Mouse (Mus musculus) spleen, postnatal 36 days (tissue): ENCODE results near the gene Smad1.

Source experiments
- DNase-seq, 2 experiments: peaks; one replicate each; pipeline ENCODE4 v3.0.0; 2022; ENCODE audit warnings: low spot score in 2 of 2, mixed read lengths in 1 of 2

Smad1 gene

DNA sequence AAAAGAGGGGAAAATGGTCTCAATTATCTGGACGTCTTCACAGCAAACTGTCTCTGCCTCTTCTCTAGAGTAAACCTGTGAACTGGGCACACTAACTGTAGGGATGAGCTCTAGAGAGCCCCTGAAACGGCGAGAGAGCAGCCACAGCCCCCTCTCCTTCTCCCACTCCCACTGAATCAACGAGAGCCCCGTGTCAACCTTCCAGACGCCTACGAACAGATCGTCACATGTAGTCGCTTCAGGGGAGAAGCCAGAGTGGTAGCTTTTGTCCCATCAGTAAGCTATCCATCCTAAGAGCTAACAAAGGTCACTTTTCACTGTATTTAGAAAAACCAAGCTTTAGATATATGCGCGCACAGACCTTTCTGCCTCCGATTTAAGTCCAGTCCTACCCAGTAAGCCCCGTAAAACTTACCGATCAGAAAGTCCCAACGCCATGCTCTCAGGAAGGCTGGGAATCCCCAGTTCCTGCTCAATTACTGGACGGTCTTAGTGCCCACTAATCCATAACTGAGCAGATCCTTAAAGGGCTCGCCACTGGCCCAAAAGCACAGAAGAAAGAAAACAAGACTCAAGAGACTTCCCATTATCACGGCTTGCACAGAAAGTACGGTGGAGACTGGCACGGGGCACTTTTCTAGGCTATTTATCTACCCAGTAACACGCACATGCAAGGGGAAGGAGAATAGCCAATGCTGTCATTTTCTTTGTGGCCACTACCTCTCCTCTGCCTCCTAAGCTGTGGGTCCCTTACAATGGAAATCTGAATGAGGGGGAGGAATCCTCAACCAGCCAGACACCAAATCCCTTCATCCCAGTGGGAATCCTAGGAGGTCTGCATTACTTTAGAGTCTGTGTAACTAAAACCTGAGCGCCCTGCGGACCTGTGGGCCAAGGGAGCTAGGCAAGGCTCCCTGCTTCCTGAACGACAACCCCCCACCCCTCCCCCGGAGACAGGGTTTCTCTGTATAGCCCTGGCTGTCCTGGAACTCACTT lies 14.7 kb downstream of the Smad1 start:
- no peak for DNase-seq

DNA sequence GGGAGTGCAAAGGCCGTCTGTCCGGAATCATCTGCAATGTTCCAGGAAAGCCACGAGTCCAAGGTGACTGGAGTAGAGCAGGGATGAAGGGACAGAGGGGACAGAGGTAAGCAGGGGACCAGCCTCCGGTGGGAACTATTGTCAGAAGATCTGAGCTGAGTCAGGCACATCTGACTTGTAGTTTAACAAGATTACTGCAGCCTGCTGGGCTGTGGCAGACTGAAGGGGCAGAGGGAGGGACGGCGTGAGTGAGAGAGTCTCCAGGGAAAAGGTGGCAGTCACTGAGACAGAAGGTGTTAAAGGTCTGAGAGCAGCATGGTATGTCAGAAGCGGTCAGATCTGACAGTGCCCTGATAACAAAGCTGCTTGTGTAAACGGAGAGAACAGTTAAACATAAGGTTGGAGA lies 16.5 kb downstream of the Smad1 start:
- peak in 1 of 2 experiments; percentile 15 for DNase-seq

DNA sequence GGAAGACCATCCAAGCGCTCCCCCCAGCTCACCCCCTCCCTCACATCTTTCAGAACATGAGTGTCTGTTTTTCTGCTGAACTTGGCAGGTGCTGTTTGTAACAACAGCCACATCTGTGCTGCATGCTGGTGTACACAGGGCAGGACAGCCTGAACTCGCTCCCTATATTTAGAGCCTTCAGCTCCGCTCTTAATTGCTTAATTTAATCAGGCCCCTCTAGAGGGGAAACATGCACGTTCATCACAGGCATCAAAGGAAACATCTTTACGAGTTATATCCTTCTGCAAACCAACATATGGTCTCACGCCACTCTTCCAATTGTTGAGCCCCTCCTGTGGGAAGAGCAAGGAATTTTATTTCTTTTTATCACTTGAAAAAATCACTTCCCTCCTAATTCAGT lies 17.5 kb downstream of the Smad1 start:
- no peak for DNase-seq

DNA sequence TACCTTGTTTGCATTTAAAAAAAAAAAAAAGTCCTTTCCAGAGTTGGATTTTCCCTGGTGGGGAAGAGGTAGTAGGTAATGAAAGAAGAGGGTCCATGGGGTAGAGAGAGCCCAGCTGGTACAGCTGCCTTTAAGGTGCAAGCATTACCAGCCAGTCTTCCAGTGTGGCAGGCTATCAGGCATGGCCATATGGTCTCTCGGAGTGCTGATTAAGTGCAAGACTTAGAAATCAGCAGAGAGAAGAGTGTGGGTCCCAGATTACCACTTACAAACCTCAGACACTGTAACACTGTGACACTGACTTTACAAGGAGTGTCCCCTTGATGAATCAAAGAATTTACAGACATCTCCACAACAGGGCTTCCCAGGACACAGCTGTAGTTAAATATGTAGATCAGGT lies 18.9 kb downstream of the Smad1 start:
- DNase-seq: peak; percentile 20 to 35

DNA sequence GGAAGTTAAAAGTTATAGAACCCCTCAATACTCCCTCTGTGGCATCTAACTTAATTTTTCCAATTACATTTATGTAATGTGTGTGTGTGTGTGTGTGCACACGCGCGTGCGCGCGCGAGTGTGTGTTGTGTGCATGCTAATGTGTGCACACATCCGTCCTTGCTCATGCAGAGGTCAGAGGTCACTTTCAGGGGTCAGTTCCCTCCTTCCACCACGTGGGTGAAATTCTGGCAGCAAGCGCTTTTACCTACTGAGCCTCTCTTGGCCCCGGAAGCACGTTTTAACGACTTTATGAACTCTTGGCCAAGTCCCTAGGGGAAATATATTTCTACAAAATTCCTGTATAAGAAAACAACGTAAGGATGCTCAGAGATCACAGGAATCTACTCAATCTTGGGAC lies 19.3 kb downstream of the Smad1 start:
- DNase-seq: no peak

DNA sequence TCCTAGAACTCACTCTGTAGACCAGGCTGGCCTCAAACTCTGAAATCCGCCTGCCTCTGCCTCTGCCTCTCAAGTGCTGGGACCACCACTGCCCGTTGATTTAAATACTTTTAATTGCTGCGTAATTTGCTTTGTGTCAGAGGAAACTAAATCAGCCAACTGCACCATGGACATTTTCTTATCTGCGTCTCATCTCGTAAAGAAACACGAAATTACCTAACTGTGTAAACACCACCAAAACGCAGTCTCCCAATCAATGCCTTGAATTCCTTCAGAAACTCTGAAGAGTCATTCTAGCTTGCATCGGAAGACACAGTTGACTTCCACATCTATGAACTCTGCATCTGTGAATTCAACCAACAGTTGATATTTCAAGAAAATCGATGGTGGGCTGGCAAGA lies 22.7 kb downstream of the Smad1 start:
- DNase-seq: no peak

DNA sequence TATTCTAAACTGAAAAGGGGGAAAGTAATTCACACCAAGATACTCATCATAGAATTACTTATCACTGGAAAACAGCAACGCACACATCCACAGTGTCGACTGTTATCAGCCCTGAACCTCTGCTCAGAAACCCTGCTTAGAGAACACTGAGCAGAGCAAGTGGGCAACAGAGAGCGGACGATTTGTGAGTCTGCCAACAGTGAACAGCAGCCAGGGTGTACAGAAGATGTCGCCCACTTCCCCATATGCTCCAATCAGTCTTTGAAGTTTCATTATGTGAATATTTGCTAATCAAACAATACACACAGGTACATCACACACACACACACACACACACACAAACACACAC lies 23.6 kb downstream of the Smad1 start:
- DNase-seq: peak in 1 of 2 experiments; percentile 46

DNA sequence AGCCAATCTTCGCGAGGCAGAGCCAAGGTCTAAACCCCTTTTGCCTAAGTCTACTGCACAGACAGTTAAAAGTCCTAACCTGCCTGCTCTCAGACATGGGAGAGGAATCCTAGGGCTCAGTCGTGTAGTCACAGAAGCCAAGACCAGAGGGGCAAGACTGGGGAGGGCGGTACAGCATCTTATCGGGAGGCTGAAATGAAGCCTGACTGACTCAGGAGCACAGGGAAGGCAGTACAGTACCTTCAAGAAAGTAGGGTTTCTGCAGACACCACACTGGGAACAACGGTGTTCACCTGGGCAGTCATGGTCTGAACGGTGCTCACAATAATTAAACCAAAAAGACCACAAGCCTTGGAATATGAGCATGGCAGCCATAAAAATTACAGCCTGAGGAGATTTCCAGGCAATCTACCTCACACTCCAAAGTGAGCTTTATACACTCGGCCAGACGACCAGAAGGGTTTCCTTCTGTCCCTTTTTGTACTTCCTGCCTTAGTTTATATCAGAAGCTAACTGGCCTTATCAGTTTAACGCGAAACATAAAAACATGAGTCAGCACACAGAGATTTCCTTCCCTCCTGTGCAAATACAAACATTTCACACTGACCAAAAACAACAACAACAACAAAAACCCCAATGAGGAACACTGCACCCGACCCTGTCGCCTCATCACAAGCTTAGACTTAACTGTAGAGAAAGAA lies 24.1 kb downstream of the Smad1 start:
- no peak for DNase-seq

DNA sequence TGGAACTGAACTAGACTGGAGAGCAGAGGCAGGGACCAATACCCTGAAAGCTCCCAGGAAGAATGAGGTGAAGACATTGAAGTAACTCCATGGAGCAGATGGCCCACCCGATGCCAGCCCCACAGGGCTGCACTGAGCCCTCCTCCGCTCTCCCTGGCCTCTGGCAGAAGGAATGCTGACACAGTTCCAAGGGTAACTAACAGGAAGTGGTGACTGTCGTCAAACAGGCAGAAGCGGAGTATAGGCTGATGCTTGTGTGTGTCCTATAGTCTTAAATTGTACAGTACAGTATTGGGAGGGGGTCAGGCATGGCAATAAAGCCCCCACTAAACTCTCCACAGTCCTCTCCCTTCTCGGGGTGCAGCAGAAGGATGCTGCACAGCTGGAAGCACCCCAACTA lies 24.9 kb downstream of the Smad1 start:
- DNase-seq: no peak

DNA sequence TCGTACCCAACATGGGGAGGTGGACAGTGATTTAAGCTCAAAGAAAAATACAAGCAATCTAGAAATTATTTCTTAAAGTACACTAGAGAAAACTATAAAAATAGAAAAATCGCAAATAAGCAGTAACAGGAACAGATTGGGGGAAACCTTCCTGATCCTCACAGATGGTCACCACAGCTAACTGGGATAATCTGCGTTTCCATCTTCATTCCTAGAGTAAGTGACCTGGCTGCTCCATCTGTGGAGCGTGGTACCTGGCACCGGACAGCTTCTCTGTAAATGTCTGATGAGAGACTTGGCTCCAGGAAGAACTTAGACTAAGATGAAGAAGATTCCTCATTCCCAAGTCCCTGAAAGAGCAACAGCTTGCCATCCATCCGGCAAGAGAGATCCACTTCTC lies 25.8 kb downstream of the Smad1 start:
- DNase-seq: no peak

DNA sequence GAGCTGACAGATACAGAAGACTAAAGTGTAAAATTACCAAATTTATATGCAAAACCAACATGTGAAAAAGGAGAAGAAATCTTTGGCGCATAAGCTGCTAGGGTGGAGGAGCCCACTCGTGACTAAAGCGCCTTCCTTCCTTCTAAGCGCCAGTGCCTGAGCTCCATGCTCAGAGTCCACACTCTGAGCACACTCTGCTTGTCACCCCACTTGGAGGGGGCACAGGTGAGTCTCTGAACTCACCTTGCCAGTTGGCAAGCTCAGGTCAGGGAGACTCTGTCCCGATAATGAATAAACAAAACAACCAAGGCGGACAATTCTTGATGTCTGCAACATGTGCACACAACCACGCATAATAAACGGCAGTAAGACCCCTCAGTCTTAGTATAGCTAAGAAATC lies 26.4 kb downstream of the Smad1 start:
- DNase-seq: no peak

DNA sequence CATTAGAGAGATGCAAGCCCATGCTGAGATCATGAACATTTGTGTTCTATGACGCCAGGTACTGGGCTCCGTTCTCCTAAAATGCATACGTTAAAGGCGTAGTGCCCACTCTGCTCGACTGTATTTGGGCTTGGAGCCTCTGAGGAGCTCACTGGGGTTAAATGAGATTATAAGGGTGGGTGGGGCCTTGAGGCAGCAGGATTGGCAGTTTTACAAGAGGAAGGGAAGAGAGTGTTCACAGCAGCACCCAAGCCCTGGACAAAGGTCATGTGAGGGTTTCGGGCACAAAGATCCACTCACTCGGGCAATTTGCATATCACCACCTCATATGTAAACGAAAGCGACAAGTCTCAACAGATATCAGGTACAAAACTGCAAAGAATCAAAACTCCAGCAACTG lies 26.8 kb downstream of the Smad1 start:
- no peak for DNase-seq

DNA sequence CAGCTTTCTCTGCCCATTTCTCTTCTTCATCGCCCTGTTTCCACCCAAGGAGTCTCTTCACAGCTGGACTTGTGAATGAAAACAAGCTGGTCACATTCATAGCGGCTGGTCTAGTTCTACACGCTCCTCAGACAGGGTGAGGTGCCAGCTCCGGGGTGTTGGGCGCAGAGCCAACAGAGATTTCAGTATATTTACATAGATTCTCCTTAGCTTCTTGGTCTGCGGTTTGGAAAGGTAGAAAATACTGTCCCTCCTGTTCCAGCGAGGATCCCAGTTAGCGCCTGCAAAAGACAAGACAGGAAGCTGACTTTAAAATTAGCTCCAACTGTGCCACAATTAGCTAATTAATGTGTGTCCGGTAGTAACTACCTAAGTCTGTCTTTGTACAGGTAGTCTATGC lies 27.2 kb downstream of the Smad1 start:
- DNase-seq: no peak

DNA sequence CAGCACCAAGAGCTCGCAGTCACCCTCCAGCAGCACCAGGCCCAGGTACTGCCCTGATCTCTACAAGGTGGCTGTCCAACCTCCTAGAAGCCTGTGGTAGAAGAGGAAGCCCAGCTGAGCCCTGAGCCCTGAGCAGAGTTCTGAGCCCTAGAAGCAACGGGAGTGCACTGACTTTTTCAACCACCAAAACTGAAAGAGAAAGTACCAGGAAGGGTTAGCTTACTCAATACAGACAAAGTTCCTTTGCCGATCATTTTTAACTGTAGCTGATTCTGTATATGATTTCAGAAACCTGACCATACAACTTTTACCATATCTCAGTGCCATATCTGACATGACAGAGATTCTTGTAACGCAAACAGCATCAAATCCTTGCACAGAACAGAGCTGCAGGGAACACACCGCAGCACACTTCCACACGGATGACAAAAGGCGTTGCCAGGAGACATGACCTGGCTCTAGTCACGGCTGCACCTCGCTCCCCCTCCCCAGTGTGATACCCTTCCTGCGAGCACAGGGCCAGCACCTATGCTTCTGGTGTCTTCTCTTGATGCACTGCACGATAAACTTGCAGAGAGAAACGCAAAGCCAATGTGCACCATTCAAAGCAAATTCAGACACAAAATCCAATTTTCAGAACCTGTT lies 28.6 kb downstream of the Smad1 start:
- DNase-seq: peak in 1 of 2 experiments; percentile 28

DNA sequence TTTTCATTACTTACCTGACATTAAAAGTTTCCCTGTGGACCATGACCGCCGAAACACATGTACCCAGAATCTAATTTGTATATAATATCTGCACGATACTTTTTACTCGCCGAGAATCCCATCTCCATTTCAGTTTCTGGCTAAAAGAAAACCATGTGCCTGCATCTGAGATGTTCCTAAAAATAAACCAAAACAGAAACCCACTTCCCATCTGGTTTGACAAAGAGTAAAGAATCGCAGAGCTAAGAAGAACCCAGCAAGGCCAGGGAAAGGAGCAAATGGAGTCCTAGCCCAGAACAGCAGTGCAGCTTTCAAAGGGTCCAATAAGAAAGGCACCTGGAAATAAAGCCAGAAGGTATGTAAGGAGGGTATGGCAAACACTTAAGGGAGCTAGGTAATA lies 30.2 kb downstream of the Smad1 start:
- DNase-seq: no peak

DNA sequence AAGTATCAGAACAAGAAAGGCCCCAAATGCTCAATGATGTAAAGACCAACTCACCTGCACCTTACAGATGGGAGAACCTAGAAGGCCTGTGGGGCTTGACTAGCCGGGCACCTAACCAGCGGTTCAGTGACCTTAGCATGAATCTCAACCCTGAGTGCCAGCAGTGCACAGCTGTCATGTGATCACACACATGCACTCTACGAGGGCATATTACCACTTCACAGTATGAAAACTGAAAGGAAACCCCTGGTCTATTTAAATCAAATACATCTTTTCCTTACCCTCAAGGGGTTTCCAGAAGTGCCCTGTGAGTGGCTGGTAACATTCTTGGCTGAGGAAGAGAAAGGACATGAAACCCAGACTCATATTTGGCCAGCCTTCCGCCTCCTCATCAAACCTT lies 31.4 kb downstream of the Smad1 start:
- no peak for DNase-seq

DNA sequence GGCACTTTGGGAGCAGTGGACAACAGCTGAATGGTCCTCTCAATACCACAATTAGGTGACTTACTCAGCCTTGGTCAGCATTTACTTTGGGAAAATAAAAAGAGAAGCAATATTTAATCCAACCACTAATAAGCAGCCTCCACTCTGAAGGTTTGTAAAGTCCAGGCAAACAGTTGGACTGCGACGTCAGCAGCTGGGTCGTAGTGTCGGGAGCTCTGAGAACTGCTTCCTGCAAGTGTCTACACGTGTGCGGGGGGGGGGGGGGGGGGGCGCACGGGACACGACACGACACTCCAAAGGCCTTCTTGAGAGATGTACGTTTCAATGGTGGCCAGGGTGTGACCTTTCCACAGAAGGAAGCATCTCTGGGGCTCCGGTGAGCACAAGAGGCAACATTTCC lies 32.0 kb downstream of the Smad1 start:
- no peak for DNase-seq

DNA sequence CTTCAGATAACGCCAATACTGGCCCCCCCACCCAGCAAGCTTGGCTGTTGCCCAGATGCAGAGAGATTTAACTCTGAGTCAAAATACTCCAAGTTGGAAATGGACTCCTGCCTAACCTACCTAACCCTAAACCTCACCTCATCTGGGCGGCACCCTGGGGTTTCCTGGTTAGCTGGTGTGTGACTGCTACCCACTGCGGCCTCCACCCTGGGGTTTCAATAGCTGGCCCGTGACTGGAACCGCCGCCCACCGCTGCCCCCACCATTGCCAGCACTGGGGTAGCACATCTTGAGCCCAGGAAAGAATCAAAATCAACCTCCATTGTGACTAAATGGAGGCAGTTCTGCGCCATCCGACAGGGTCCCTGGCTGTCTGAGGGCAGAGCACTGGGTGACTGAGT lies 33.1 kb downstream of the Smad1 start:
- DNase-seq: peak; percentile 42 to 51

DNA sequence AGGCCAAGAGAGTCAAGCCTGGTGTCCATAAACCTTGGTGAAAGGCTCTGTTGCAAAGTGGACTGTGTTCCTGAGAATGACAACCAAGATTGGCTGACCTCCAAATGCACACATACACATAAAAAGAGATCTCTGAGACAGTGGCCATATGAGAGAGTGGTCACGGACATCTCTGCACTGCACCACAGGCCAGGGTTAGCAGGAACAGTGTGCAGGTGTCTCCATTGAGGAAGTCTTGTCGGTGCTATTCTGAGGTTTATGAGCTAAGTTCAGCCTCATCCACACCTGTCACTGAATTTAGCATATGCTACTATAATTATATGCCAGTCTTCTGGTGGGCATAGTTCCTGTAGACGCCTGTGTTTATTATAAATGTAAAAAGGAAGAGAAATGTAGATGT lies 33.6 kb downstream of the Smad1 start:
- DNase-seq: peak in 1 of 2 experiments; percentile 23

DNA sequence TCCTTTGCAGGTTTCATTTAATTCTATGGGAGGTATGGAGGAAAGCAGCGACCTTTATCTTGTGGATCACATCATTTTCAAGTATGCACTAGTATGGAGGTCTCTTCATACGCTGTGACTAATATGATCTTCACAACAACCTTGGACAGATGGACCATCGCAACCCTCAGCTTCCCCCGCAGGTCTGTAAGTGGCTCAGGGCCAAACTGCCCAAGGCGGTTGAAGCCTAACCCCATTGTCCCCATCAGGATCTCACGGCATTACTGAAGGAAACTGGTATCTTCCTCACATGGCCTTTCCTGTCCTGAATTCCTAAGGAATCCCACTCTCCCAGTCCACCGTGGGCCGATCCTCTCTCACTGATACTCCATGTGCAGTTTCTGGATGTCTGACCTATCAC lies 34.5 kb downstream of the Smad1 start:
- DNase-seq: no peak

DNA sequence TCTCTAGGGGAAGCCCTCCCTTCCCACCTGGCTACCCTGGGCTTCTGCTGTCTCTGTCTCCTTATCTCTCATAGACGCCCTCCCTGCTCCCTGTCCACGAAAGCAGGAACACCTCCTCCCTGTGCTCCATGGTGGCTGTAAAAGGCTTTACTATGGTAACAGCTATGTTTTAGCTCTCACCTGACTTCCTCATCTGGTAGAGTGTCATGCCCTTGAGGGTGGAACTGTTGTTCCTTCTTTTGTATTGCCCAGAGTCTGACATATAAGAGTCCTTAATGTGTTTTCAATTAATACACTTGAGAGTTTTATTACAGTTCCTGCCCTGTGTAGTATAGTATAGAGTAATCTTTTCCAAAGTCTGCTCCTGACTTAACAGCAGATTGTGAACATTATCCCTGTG lies 36.9 kb downstream of the Smad1 start:
- DNase-seq: no peak

DNA sequence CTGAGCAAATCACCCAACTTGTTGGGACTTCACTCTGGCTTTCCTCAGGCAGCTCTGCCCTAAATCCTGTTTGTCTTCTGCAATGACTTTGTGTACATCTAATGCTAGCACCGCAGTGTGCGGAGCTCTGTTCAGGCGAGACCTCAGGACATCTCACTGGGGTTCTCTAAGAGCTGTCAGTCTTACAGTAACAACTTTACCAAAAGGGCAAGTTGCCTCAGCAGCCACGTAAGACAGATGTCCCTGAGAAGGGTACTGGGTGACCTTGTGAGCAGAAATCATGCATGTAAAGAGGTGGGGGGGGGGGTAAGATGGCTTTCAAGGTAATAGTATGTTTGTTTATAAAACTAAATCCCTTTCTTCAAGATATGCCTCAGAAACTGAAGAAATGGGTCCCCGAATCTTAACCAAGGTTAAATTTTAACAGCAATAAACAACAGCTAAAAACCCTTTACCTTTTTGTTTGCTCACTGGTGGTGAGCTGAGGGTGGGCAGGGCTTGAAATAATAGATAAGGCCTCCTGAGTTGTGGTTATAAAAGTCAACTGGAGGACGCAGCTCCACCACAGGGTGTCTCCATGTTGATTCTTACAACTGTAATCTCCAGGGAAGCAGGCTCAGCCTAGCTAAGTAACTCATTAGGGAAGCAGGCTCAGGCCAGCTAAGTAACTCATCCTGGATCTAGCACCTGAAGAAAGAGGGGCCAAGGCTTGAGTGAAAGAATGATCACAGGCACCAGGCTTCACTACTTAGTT lies 38.4 kb downstream of the Smad1 start:
- no peak for DNase-seq
